Mouse (Mus musculus): ENCODE data around the gene Ppp1r9a. TPM values are rescaled to one million over a fixed set of nuclear protein-coding genes. Genes with fewer than 3 reads are reported as not detected.

Gene Ppp1r9a
- polyA plus RNA-seq, 1 experiment from 2014 or later = 37.4 TPM

GRCm38 (mm10) chr6:5199376-5199905 is 296.7 kb downstream of the Ppp1r9a start:
- Histone ChIP-seq H3K9me3 (replicated peaks; ENCODE audit: control insufficient read depth, low read length, poor library complexity, severe bottlenecking) (no peaks in the 10 kb centered on the region), H3K9ac (ENCODE audit: low read depth, low read length) (no peak overlapping the region), H3K4me1 (ENCODE audit: control insufficient read depth, insufficient read depth, low read length) (no peaks in the 10 kb centered on the region), H3K27me3 (ENCODE audit: control insufficient read depth, insufficient read depth, low read depth, low read length) (no peaks in the 10 kb centered on the region), H3K36me3 (ENCODE audit: control insufficient read depth, insufficient read depth, low read length) (no peaks in the 10 kb centered on the region), H3K4me3 (ENCODE audit: low read depth, low read length) (no peak overlapping the region), H3K4me2 (ENCODE audit: low read length) (no peak overlapping the region), H3K27ac (ENCODE audit: low read length) (no peak overlapping the region)
- WGBS = 75% methylated on average over 8 of the region's 8 CpGs
- no peak for ATAC-seq

DNA sequence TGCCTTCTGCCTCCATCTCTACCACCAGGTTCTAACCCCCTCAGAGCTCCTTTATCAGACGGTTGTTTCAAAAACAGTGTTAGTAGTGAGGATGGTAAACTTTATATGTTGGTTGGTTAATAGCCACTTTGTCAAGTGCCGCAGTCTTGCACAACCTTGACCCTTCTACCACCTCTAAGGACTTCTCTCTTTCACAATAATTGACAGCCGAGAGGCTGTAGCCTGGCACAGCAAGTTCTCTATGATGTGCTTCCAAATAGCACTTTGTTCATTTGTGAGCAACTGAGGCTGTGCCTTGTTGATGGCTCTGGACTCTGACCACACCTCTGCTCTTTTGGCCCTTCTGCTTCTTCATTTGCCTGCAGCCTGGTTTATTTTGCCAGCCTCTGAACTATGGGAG is 297.2 kb downstream of the Ppp1r9a start:
- no peaks in the 10 kb centered on the region for H3K9me3 ChIP-seq (replicated peaks; ENCODE audit: control insufficient read depth, low read length, poor library complexity, severe bottlenecking)
- H3K4me1 ChIP-seq (ENCODE audit: control insufficient read depth, insufficient read depth, low read length) = no peaks in the 10 kb centered on the region
- no peaks in the 10 kb centered on the region for H3K27me3 ChIP-seq (ENCODE audit: control insufficient read depth, insufficient read depth, low read depth, low read length)
- H3K36me3 ChIP-seq (ENCODE audit: control insufficient read depth, insufficient read depth, low read length) = no peaks in the 10 kb centered on the region
- H3K4me2 ChIP-seq (ENCODE audit: low read length) = no peak overlapping the region
- no peak overlapping the region for H3K4me3 ChIP-seq (ENCODE audit: low read depth, low read length)
- H3K27ac ChIP-seq (ENCODE audit: low read length) = no peak overlapping the region
- 88% methylated on average over 3 of the region's 3 CpGs for WGBS
- ATAC-seq = no peak
- no peak overlapping the region for H3K9ac ChIP-seq (ENCODE audit: low read depth, low read length)

- no peak for ATAC-seq
- H3K4me1 ChIP-seq (ENCODE audit: control insufficient read depth, insufficient read depth, low read length) = no peaks in the 10 kb centered on the region
- H3K27ac ChIP-seq (ENCODE audit: low read length) = no peak overlapping the region
- no peaks in the 10 kb centered on the region for H3K36me3 ChIP-seq (ENCODE audit: control insufficient read depth, insufficient read depth, low read length)
- WGBS = 91% methylated on average over 2 of the region's 2 CpGs
- no peak overlapping the region for H3K9ac ChIP-seq (ENCODE audit: low read depth, low read length)
- no peak overlapping the region for H3K4me3 ChIP-seq (ENCODE audit: low read depth, low read length)
- H3K4me2 ChIP-seq (ENCODE audit: low read length) = no peak overlapping the region
- H3K9me3 ChIP-seq (replicated peaks; ENCODE audit: control insufficient read depth, low read length, poor library complexity, severe bottlenecking) = no peaks in the 10 kb centered on the region
- no peaks in the 10 kb centered on the region for H3K27me3 ChIP-seq (ENCODE audit: control insufficient read depth, insufficient read depth, low read depth, low read length)
These were observed 305.1 kb downstream of the Ppp1r9a start for GRCm38 (mm10) chr6:5207817-5208216.

Other genes starting within 250 kb of the Ppp1r9a start
- gene Sgce, start 155.7 kb upstream of the Ppp1r9a start, polyA plus RNA-seq (2015; fragmentation: Nextera tagmentation; extraction: Ambion mirVana) = 61.4 and 65.8 TPM in 2 replicates
- 6.3 and 7.9 TPM in 2 replicates for gene Peg10, start 155.6 kb upstream of the Ppp1r9a start, polyA plus RNA-seq (2015; fragmentation: Nextera tagmentation; extraction: Ambion mirVana)

All from midbrain, embryonic 16.5 days (tissue).